Mouse (Mus musculus) cerebellum, postnatal 4 days (tissue): ENCODE measurements around the gene Adrb1.
"Not testable (repeated sequence)": the region's sequence is repeated elsewhere in the genome, so short reads cannot be mapped to it uniquely, and the experiment has no call there.

Experiments used
- DNase-seq, 2 experiments: peaks; one replicate each; pipeline ENCODE4 v3.0.0; 2022; ENCODE audit warnings: low spot score in 2 of 2, mixed read lengths in 1 of 2

Adrb1 gene

DNA sequence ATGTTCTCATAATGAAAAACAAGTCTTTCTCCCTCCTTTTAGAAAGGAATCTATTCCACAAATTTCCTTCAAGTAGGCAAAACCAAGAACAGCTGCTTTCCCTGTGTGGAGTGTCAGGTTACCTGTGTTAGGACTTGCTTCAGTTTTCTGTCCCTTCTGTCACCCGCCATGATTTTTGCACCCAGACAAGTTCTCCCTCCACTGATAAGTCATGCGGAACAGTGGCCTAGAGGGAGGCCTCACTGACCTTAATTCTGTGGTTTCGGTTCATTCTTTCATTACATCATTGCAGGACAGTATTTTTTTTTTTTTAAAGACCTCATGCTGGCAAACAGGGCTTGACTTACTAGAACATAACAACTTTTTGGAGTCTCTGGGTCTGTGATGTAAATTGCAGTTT, 27.3 kb downstream of the Adrb1 start:
- DNase-seq, result no peak

DNA sequence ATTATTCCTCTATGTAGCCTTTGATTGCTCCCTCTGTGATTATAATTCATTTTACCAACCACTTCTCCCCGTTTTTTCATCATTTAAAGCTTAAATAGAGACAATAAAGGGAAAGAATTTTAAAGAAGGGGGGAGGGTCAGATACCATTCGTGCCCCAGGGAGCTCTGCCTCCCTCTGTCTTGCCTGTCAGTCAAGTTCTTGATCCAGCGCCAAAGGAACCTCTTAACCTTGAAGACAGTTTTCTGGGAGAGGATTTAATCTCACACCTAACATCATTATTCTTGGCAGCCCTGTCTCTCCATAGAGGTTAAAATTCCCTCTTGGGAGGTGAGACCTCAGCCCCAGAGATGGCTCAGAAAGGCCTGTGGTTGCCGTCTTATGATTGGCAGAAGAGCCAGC, 28.7 kb downstream of the Adrb1 start:
- DNase-seq, result no peak

DNA sequence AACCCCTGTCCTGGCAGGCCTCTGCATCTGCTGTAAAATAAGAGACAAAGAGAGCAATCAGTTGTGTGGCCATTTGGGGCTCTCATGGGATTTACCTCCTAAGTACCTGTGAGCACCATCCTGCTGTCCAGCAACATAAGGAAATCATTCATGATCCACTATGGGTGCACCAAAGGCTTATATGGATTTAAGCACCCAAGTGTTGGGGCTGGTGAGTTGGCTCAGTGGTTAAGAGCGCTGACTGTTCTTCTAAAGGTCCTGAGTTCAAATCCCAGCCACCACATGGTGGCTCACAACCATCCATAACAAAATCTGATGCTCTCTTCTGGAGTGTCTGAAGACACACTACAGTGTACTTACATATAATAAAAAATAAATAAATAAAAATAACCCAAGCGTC, 32.5 kb downstream of the Adrb1 start:
- DNase-seq, result not testable (repeated sequence)

DNA sequence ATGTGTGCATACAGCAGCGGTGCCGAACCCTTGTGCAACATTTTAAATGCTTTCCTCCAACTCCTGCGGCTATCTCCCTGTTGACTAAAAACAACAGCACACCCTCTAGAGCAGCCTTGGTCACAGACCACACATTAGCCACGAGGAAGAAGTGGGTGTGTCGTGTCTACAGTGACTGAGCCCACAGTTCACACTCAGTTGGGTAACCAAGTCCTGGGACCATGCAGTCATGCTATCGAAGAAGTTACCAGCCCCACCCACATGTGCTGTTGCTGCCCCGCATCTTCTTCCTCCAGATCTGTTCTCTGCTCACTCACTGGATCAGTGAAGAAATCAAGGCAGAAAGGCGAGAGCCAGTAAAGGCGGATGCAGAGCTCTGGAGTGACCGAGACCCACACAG, 34.4 kb downstream of the Adrb1 start:
- DNase-seq, result no peak

DNA sequence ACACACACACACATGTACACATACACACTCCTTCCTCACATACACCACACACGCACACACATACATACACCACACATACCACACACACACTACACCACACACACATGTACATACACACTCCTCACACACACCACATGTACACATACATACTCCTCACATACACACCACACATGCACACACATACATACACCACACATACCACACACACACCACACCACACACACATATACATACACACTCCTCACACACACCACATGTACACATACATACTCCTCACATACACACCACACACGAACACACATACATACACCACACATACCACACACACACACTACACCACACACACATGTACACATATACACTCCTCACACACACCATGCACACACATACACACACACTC, 36.3 kb downstream of the Adrb1 start:
- DNase-seq, result no peak

DNA sequence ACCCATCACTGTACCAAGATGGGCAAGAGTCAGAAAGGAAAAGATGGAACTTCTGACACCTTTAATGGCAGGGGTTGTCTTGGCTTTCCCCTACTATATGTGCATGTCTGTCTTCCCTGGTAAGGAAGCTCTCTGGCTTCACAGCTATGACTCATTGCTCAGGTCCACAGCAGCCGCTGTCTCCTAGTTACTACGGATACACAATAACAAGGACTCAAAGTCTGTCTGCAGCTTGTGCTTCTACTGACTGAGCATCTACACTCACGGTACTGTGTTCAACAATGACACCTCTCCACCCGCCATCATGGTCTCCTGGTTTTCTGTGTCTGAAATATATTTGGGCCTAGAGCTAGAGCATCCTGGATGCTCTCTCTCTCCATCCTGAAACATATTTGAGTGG, 37.7 kb downstream of the Adrb1 start:
- no peak for DNase-seq

DNA sequence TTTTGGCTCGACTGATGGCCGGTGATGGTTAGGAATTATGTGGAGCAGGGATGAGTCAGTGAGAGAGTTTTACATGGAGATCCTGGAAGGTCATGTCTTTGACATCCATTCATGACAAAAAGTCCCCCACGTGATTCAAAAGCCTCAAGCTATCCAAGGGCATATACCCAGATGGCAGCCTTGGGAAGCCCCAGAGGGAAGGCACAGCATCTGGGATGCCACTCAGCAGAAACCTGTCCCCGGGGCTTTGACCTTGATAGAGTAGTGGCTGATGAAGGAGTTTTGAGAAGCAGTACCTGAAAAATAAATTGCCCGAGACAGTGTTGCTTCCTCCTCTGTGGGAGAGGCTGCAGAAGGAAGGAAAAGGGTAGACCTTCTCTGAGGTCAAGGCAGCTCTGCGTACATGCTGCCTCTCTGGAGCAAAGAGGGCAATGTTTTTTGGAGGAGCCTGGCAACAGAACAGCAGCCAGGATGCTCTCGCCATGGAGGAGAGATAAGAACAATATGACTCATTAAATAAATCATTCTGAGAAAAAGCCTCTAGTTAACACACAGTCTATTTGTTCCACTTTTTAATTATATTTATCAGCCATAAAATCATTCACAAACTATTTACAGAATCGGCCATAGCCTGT, 38.4 kb downstream of the Adrb1 start:
- DNase-seq, result no peak

DNA sequence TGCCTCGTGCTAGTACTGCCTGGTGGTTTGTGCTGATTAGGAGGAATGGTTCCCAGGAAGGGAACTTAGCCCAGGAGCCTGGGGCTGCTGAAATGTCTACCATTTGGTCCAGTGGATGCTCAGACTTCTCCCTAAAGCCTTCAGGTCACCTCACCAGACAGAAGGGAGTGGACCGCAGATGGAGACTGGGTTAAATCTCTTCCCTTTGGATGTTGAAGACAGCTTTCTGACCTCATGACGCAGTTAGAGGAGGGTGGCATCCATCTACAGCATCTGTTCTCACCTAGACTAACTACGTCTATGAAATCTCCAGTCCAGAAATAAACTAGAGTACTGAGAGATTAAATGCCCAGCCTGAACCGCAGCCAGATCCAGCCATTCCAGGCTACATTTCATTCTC, 39.1 kb downstream of the Adrb1 start:
- DNase-seq, result no peak

DNA sequence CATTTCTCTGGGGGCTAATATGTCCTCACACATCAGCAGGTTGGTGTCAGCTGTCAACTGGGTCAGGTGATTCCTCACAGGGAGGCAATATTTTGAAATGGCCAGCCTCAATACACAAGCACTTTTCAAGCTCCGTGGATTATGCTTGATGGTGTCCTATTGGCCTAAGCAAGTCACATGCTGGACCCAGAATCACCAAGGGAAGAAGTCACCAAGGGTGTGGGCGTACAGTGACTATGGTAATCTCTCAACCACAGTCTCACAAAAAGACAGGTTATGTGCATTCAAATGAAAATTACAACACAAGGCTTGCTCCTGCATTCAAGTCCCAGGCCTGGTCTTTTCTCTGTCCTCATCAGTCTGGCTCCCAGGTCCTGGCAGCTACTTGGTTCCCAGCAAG, 39.7 kb downstream of the Adrb1 start:
- no peak for DNase-seq

DNA sequence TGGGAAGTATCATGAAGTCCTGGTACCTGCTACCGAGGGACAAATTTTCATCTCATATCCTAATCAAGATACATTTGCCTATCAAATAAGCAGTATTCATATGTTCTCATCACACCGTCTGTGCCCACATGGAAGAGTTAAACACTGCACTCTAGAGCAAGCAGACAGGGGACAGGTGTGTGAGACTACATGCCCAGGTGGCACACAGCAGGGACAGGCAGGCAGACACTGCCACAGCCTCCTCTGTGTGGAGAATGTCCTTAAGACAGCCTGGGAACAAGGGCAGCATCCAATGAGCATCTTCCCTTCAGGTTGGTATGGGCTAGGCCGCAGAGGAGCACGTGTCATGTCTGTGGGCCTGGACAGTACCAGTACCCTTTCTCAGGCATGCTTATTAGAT, 40.7 kb downstream of the Adrb1 start:
- no peak for DNase-seq

DNA sequence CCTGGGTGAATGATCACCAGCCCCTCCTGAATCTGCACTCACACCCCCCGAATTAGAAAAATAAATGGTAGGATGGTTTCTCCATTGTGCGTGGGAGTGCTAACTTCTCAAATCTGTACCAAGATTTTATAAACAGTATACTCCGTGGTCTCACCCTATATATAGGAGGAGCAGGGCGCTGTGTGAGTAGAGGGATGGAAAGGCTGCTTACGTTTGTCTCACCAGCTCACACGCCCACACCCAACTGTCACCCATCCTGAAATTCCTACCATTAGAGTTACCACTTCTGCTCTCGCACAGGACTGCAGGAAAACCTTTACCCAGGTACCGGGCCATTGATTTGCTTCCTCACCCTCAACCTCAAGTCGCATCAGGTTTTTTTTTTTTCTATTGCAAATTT, 47.0 kb downstream of the Adrb1 start:
- DNase-seq, result no peak

DNA sequence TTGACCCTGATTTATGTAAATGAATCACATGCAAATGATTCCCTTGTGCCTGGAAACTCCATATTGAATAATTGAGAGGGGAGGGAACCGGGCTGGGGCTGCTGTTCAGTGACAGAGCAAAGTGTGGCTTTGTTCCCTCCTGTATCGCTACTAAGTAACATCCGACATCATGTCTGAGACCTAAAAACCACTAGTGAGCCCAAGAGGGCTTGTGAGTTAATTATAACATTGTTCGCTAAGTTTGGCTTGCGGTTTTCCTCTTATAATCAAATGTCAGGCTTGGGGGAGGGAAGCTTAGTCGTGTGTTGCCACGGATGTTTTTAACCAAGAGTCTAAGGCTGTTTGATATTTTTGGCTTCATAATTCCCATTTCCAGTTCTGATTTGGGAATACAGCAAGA, 50.2 kb downstream of the Adrb1 start:
- no peak for DNase-seq

DNA sequence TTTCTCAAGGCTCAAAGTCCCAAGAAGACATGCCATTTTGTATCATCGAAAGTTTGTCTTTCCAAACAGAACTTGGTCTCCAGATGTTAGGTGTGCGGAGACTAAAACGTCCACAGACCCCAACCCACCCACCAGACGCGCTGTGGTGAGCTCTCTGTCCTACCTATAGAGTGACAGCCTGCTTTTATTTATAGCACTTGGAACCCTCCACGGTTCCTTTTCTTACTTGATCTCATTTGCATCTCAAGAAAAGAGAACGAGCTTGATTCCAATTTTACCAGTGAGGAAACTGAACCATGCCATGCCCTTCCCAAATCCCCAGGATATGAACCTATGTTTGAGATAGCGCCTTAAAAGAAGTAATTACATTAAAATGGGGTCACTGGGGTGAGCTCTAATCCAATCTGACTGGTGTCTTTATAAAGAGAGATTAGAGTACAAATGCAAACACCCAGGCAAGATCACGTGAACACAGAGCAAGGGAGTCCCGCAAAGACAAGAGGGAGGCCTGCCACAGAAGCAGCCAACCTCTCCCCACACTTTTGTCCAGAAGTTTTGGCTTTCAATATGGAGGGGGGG, 51.5 kb downstream of the Adrb1 start:
- DNase-seq, result no peak

DNA sequence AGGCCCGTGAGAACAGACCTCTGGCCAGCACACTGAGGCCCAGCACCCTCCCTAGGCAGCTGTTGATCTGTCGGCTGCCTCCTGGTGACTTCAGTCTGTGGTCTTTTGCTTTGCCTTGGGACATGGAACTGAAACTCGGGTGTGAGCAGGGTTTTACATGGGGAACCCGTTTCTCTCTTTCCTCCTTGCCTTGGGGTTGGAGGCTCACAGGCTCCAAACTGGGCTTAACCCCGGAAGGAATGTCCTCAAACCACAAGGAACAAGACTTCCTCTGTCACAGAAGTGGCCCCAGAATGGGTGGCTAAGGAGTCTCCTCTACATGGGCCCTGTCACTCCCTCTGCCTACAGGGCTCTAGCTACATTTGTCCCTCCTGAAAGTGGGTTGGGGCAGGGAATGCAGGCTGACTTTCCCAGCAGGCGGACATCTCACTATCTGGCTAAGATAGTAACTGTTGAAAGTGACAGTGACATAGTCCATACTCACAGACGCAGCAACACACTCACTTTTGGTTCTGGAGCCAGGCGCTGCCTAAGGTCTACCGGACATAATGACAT, 52.5 kb downstream of the Adrb1 start:
- DNase-seq, result no peak

DNA sequence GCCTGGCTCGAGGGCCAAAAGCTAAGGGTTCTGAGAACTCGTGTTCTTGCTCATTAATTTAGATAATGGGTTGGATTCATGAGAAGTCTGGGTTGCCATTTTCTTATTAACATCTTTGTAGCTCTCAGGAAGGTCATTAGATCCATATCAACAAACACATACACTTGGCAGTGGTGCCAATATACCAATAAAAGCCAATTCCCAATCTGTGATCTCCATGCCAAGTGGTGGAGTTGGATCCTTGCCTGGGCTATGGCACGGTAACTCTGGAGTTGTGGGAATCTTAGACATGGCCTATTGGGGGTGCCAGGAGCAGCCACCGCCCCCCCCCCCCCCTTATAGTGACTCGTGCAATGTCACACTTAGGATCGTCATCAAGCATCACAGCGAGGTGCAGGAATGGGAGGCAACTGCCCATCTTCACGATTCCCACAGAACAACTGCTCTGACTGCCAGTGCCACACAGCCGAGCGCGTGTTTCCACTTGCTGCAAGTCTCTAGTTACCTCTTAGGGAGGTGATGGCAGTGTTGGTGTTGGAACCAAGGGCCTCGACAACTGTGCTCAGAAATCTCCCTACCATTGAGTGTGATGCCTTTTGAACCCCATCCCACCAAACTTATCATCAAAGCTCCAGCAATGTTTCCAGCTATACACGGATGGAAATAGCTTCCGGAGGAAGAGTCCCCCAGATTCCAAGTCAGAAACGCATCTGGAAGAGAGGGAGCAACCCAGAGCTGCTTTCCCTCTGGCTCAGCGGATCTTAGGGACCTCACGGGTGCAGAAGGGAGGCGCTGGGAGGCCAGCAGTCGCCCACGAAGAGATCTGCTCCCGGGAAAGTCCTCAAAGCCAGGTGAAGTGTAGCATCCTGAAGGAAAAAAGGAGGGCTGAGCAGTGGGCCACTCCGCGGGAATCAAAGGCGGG, 53.2 kb downstream of the Adrb1 start:
- no peak for DNase-seq

DNA sequence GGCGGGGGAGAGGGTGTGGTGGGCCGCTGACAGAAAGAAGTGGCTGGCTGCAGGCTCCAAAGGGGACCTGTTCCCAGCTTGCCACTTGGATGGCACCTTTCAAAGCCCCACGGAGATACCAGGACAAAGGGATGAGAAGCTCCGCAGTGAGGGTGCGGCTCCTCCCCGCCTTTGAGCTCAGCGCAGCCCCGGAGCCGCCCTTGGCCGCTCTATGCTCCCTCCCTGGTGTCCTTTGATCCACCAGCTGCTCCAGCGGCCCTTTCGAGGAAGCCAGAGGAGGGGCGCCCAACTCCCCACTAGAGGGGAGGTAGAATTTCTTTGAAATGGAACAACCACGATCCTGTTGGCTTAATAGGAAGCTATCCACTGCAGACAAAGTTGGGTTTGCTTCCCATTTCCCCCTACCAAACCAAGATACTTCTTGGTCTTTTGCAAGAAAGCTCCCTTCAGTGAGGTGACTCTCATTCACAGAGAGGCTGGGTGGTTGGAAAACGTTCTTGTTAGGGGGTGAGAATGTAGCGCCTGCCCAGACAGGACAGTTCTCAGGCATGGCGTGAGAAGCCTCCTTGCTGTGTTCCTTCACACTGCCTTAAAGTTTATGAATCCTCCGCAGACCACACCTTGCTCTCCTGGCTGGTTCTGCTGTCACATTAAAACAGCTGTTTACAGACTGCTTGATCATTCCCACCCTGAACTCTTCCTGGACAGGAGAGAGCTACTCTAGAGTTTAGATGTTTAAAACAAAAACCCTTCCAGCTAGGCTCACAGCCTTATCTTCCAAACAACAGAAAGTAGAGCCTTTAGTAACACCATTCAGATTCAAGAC, 54.1 kb downstream of the Adrb1 start:
- DNase-seq, result no peak

DNA sequence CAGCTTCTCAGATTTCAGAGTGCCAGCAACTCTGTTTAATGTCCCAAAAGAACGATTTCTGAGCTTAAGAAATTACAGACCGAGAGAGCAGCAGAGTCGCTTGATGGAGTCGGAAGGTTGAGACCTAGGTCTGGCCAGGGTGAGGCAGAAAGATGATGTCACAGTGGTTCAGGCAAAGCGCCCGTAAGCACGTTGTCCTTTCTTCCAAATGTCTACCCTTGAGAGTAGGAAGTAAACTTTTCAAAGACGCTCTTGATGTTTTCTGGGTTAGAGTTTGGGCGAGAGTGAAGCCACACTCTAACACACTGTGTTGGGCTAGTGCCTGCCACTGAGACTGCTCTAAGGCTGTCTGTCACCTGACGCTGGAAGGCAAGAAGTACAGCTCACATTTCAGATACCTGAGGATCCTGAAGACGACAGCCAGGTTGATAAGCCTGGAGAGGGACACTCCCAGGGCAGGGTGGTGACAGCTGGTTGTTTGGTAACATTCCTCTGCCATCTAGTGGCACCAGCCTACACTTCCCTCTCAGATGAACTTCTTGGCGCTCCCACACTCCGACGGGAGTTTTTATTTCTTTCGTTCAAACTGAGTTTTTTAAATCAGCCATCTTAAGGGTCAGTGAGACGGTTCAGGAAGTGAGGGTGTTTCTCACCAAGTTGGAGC, 54.9 kb downstream of the Adrb1 start:
- DNase-seq, result peak in 1 of 2 experiments; percentile 45

DNA sequence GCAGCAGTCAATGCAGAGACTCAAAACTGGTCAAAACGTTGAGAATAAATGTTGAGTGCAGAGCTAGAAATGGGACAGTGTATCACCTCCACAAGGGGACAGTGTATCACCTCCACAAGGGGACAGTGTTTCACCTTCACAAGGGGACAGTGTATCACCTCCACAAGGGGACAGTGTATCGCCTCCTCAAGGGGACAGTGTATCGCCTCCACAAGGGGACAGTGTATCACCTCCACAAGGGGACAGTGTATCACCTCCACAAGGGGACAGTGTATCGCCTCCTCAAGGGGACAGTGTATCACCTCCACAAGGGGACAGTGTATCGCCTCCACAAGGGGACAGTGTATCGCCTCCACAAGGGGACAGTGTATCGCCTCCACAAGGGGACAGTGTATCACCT, 56.5 kb downstream of the Adrb1 start:
- DNase-seq, result not testable (repeated sequence)
